Mouse (Mus musculus) neural tube, embryonic 14.5 days (tissue): Measurements from ENCODE around the gene Slc35c2. TPM values are rescaled to one million over a fixed set of nuclear protein-coding genes. Genes with fewer than 3 reads are reported as not detected.

Experiments used
- ATAC-seq: fragments of 200-750 bp; cut with Nextera tagmentation; 2 replicates; pipeline ENCODE4 v1.8.0; 2017; ENCODE audit warnings: low read depth, mild to moderate bottlenecking, moderate TSS enrichment, moderate library complexity
- H3K27ac ChIP-seq: fragments of 300-500 bp; sonication (generic); 2 replicates; pipeline ENCODE4 v1.5.1; 2014; ENCODE audit warnings: low read depth, mild to moderate bottlenecking, control low read depth, low read length, moderate library complexity, mixed read lengths
- H3K27me3 ChIP-seq: fragments of 300-500 bp; sonication (generic); 2 replicates; pipeline ENCODE4 v1.6.1; 2014; ENCODE audit warnings: low read length; ENCODE audit not compliant: control insufficient read depth, insufficient read depth
- H3K36me3 ChIP-seq: fragments of 300-500 bp; sonication (generic); 2 replicates; pipeline ENCODE4 v1.6.1; 2014; ENCODE audit warnings: low read length, mixed read lengths; ENCODE audit not compliant: control insufficient read depth, insufficient read depth
- H3K4me1 ChIP-seq: fragments of 300-500 bp; sonication (generic); 2 replicates; pipeline ENCODE4 v1.6.1; 2014; ENCODE audit warnings: low read length; ENCODE audit not compliant: control insufficient read depth, insufficient read depth
- H3K4me2 ChIP-seq: fragments of 300-500 bp; sonication (generic); 2 replicates; pipeline ENCODE4 v1.6.1; 2014; ENCODE audit warnings: mild to moderate bottlenecking, low read depth, low read length, control low read depth
- H3K4me3 ChIP-seq: fragments of 300-500 bp; sonication (generic); 2 replicates; pipeline ENCODE4 v1.5.1; 2014; ENCODE audit warnings: low read depth, low read length, control low read depth, mixed read lengths
- H3K9ac ChIP-seq: fragments of 300-500 bp; sonication (generic); replicated peaks from 2 replicates; pipeline ENCODE4 v1.6.1; 2014; ENCODE audit warnings: low read depth, mild to moderate bottlenecking, control low read depth, low read length, mixed read lengths
- H3K9me3 ChIP-seq: fragments of 300-500 bp; sonication (generic); 2 replicates; pipeline ENCODE4 v1.6.1; 2016; ENCODE audit warnings: low read length; ENCODE audit not compliant: control insufficient read depth
- WGBS: fragments of 180-500 bp; shearing (Covaris S2); extraction: QIAGEN DNeasy Blood & Tissue Kit; methylation state at CpG from one replicate; pipeline ENCODE4 v1.1.7; 2014; 5-methylcytosine and 5-hydroxymethylcytosine counted together
- polyA plus RNA-seq: library from polyadenylated mRNA; unstranded; fragments of >200 nt; fragmentation: Nextera tagmentation; extraction: Ambion mirVana; gene quantifications from 2 replicates; pipeline ENCODE4 v1.2.1, GENCODE M21; 2014

The Slc35c2 gene
- polyA plus RNA-seq, 1 experiment from 2014 or later, result 59.0 TPM

- Histone ChIP-seq H3K9ac (no peak overlapping the region), H3K4me2 (0 out of 2 replicates have a peak overlapping the region, but pooled peaks have one; percentile 12), H3K36me3 (no peaks in the 10 kb centered on the region), H3K27me3 (peaks cover 25% of the 10 kb centered on the region), H3K4me3 (no peak overlapping the region), H3K4me1 (peaks cover 16% of the 10 kb centered on the region), H3K9me3 (no peaks in the 10 kb centered on the region), H3K27ac (peak overlapping the region; percentile 34; the same call in 1 of the 2 replicates)
- ATAC-seq, result no peak
- 2% methylated on average over 13 of the region's 13 CpGs for WGBS
These were observed 45.1 kb downstream of the Slc35c2 start for GRCm38 (mm10) chr2:165242575-165242974.

- Histone ChIP-seq H3K4me2 (no peak overlapping the region), H3K36me3 (no peaks in the 10 kb centered on the region), H3K27me3 (peaks cover 26% of the 10 kb centered on the region), H3K27ac (no peak overlapping the region), H3K4me3 (no peak overlapping the region), H3K9ac (no peak overlapping the region), H3K4me1 (peaks cover 16% of the 10 kb centered on the region), H3K9me3 (no peaks in the 10 kb centered on the region)
- ATAC-seq, result no peak
- 65% methylated on average over 7 of the region's 7 CpGs for WGBS
These were observed 45.9 kb downstream of the Slc35c2 start for GRCm38 (mm10) chr2:165241786-165242185.

GRCm38 (mm10) chr2:165240371-165240770 is 47.3 kb downstream of the Slc35c2 start:
- peaks cover 14% of the 10 kb centered on the region for H3K4me1 ChIP-seq
- H3K9me3 ChIP-seq, result no peaks in the 10 kb centered on the region
- H3K9ac ChIP-seq, result no peak overlapping the region
- H3K36me3 ChIP-seq, result no peaks in the 10 kb centered on the region
- peaks cover 32% of the 10 kb centered on the region for H3K27me3 ChIP-seq
- 35% methylated on average over 8 of the region's 8 CpGs for WGBS
- ATAC-seq, result no peak
- no peak overlapping the region for H3K4me3 ChIP-seq
- H3K27ac ChIP-seq, result no peak overlapping the region
- no peak overlapping the region for H3K4me2 ChIP-seq

- no peak overlapping the region for H3K4me3 ChIP-seq
- no peak for ATAC-seq
- no peaks in the 10 kb centered on the region for H3K36me3 ChIP-seq
- H3K9ac ChIP-seq, result no peak overlapping the region
- no peak overlapping the region for H3K27ac ChIP-seq
- no peak overlapping the region for H3K4me2 ChIP-seq
- H3K27me3 ChIP-seq, result peaks cover 32% of the 10 kb centered on the region
- peaks cover 18% of the 10 kb centered on the region for H3K4me1 ChIP-seq
- WGBS, result 17% methylated on average over 15 of the region's 15 CpGs
- H3K9me3 ChIP-seq, result no peaks in the 10 kb centered on the region
These were observed 48.0 kb downstream of the Slc35c2 start for GRCm38 (mm10) chr2:165239533-165240144.

- no peak for ATAC-seq
- Histone ChIP-seq H3K27ac (no peak overlapping the region), H3K27me3 (peaks cover 36% of the 10 kb centered on the region), H3K9me3 (no peaks in the 10 kb centered on the region), H3K4me1 (peaks cover 21% of the 10 kb centered on the region), H3K4me2 (no peak overlapping the region), H3K36me3 (no peaks in the 10 kb centered on the region), H3K4me3 (no peak overlapping the region), H3K9ac (no peak overlapping the region)
- 5% methylated on average over 12 of the region's 12 CpGs for WGBS
These were observed 49.1 kb downstream of the Slc35c2 start for GRCm38 (mm10) chr2:165238416-165239145.

GRCm38 (mm10) chr2:165234613-165235291 is 52.9 kb downstream of the Slc35c2 start, which contains the start of gene Cdh22:
Gene Cdh22 (minus strand): TSS chr2:165234853.
- Histone ChIP-seq H3K9me3 (no peaks in the 10 kb centered on the region), H3K4me1 (peaks cover 13% of the 10 kb centered on the region; the same call in 1 of the 2 replicates), H3K4me2 (peak within 1 kb of the TSS; percentile 94), H3K9ac (peak within 1 kb of the TSS; percentile 72), H3K4me3 (peak within 1 kb of the TSS; percentile 72), H3K27me3 (peaks cover 40% of the 10 kb centered on the region), H3K36me3 (no peaks in the 10 kb centered on the region), H3K27ac (peak within 1 kb of the TSS; percentile 60)
- peak; percentile 84 for ATAC-seq
- WGBS, result under 1% methylated on average over 37 of the region's 60 CpGs

- H3K4me2 ChIP-seq, result peak overlapping the region; percentile 94
- peak; percentile 29 for ATAC-seq
- H3K27ac ChIP-seq, result peak overlapping the region; percentile 60
- H3K36me3 ChIP-seq, result no peaks in the 10 kb centered on the region
- peaks cover 13% of the 10 kb centered on the region; the same call in 1 of the 2 replicates for H3K4me1 ChIP-seq
- peaks cover 37% of the 10 kb centered on the region for H3K27me3 ChIP-seq
- peak overlapping the region; percentile 72 for H3K4me3 ChIP-seq
- no peaks in the 10 kb centered on the region for H3K9me3 ChIP-seq
- peak overlapping the region; percentile 72 for H3K9ac ChIP-seq
- under 1% methylated on average over 33 of the region's 41 CpGs for WGBS
These were observed 53.4 kb downstream of the Slc35c2 start for GRCm38 (mm10) chr2:165234291-165234612.

GRCm38 (mm10) chr2:165233491-165234290 is 54.0 kb downstream of the Slc35c2 start:
- H3K36me3 ChIP-seq, result no peaks in the 10 kb centered on the region
- H3K9me3 ChIP-seq, result no peaks in the 10 kb centered on the region
- ATAC-seq, result peak; percentile 29; the same call in 1 of the 2 replicates
- H3K4me2 ChIP-seq, result peak overlapping the region; percentile 94
- peaks cover 31% of the 10 kb centered on the region for H3K27me3 ChIP-seq
- WGBS, result under 1% methylated on average over 50 of the region's 82 CpGs
- H3K4me1 ChIP-seq, result peaks cover 13% of the 10 kb centered on the region; the same call in 1 of the 2 replicates
- H3K9ac ChIP-seq, result peak overlapping the region; percentile 72
- H3K27ac ChIP-seq, result peak overlapping the region; percentile 60
- peak overlapping the region; percentile 72 for H3K4me3 ChIP-seq
